Mouse (Mus musculus) intestine, embryonic 14.5 days (tissue): ENCODE measurements around the gene Mapkapk5. TPM values are rescaled to one million over a fixed set of nuclear protein-coding genes. Genes with fewer than 3 reads are reported as not detected.

ENCODE experiments used
- ATAC-seq: fragments of 200-750 bp; cut with Nextera tagmentation; replicated peaks from 2 replicates; pipeline ENCODE4 v1.8.0; 2017; ENCODE audit warnings: low read depth, moderate number of reproducible peaks, moderate TSS enrichment, moderate library complexity; ENCODE audit not compliant: low FRiP score, low TSS enrichment
- DNase-seq: peaks from one replicate; pipeline ENCODE4 v3.0.0-alpha.2; 2018; ENCODE audit warnings: low spot score
- H3K27ac ChIP-seq: fragments of 300-500 bp; sonication (generic); 2 replicates; pipeline ENCODE4 v1.5.1; 2014; ENCODE audit warnings: low read depth, mild to moderate bottlenecking, control low read depth
- H3K27me3 ChIP-seq: fragments of 300-500 bp; sonication (generic); replicated peaks from 2 replicates; pipeline ENCODE4 v1.6.1; 2014; ENCODE audit warnings: low read length, control low read depth; ENCODE audit not compliant: control insufficient read depth, insufficient read depth
- H3K36me3 ChIP-seq: fragments of 300-500 bp; sonication (generic); 2 replicates; pipeline ENCODE4 v1.6.1; 2014; ENCODE audit warnings: low read length, control low read depth; ENCODE audit not compliant: control insufficient read depth, insufficient read depth
- H3K4me1 ChIP-seq: fragments of 300-500 bp; sonication (generic); replicated peaks from 2 replicates; pipeline ENCODE4 v1.6.1; 2014; ENCODE audit warnings: low read length, control low read depth, mixed read lengths; ENCODE audit not compliant: control insufficient read depth, insufficient read depth
- H3K4me2 ChIP-seq: fragments of 300-500 bp; sonication (generic); 2 replicates; pipeline ENCODE4 v1.6.1; 2014; ENCODE audit warnings: low read length
- H3K4me3 ChIP-seq: fragments of 300-500 bp; sonication (generic); 2 replicates; pipeline ENCODE4 v1.5.1; 2014; ENCODE audit warnings: low read depth, low read length, control low read depth, mixed read lengths
- H3K9ac ChIP-seq: fragments of 300-500 bp; sonication (generic); 2 replicates; pipeline ENCODE4 v1.6.1; 2014; ENCODE audit warnings: mild to moderate bottlenecking, low read length
- H3K9me3 ChIP-seq: fragments of 300-500 bp; sonication (generic); 2 replicates; pipeline ENCODE4 v1.6.1; 2016; ENCODE audit warnings: low read length, control low read depth; ENCODE audit not compliant: control insufficient read depth
- WGBS: fragments of 180-500 bp; shearing (Covaris S2); extraction: QIAGEN DNeasy Blood & Tissue Kit; methylation state at CpG from one replicate; pipeline ENCODE4 v1.1.7; 2014; 5-methylcytosine and 5-hydroxymethylcytosine counted together
- polyA plus RNA-seq: library from polyadenylated mRNA; unstranded; fragments of >200 nt; fragmentation: Nextera tagmentation; extraction: Ambion mirVana; gene quantifications from 2 replicates; pipeline ENCODE4 v1.2.1, GENCODE M21; 2014

The Mapkapk5 gene
- polyA plus RNA-seq, 1 experiment from 2014 or later, result 48.8 TPM

GRCm38 (mm10) chr5:121570787-121571186, 25.1 kb upstream of the Mapkapk5 start:
- DNase-seq, result no peak
- no peak overlapping the region for H3K4me2 ChIP-seq
- WGBS, result 47% methylated on average over 1 of the region's 1 CpGs
- no peak overlapping the region for H3K27ac ChIP-seq
- H3K4me3 ChIP-seq, result no peak overlapping the region
- H3K9ac ChIP-seq, result no peak overlapping the region
- peaks cover 52% of the 10 kb centered on the region for H3K36me3 ChIP-seq
- H3K27me3 ChIP-seq, result no peaks in the 10 kb centered on the region
- no peaks in the 10 kb centered on the region for H3K9me3 ChIP-seq
- H3K4me1 ChIP-seq, result no peaks in the 10 kb centered on the region
- ATAC-seq, result no peak

GRCm38 (mm10) chr5:121569881-121570420, 24.2 kb upstream of the Mapkapk5 start:
- Histone ChIP-seq H3K4me3 (no peak overlapping the region), H3K27me3 (no peaks in the 10 kb centered on the region), H3K36me3 (peaks cover 47% of the 10 kb centered on the region), H3K4me2 (no peak overlapping the region), H3K9ac (no peak overlapping the region), H3K27ac (no peak overlapping the region), H3K4me1 (no peaks in the 10 kb centered on the region), H3K9me3 (no peaks in the 10 kb centered on the region)
- WGBS, result 67% methylated on average over 9 of the region's 9 CpGs
- DNase-seq (no peak), ATAC-seq (no peak)

- H3K27ac ChIP-seq, result no peak overlapping the region
- 0 out of 2 replicates have a peak, but pooled peaks have one; percentile 19 for ATAC-seq
Observed at GRCm38 (mm10) chr5:121566035-121566681, 20.5 kb upstream of the Mapkapk5 start.

GRCm38 (mm10) chr5:121564468-121564895, 18.8 kb upstream of the Mapkapk5 start:
- no peaks in the 10 kb centered on the region for H3K4me1 ChIP-seq
- no peaks in the 10 kb centered on the region for H3K27me3 ChIP-seq
- no peak; the same call in 1 of the 2 replicates for ATAC-seq
- H3K27ac ChIP-seq, result no peak overlapping the region
- H3K9ac ChIP-seq, result no peak overlapping the region
- DNase-seq, result peak; percentile 93
- 0 out of 2 replicates have a peak, but pooled peaks cover 12% of the 10 kb centered on the region for H3K36me3 ChIP-seq
- H3K4me2 ChIP-seq, result peak overlapping the region; percentile 29; the same call in 1 of the 2 replicates
- 13% methylated on average over 11 of the region's 11 CpGs for WGBS
- H3K9me3 ChIP-seq, result no peaks in the 10 kb centered on the region
- no peak overlapping the region for H3K4me3 ChIP-seq

More at GRCm38 (mm10) chr5:121566035-121566681, 20.5 kb upstream of the Mapkapk5 start:
- Histone ChIP-seq H3K36me3 (peaks cover 25% of the 10 kb centered on the region), H3K9ac (no peak overlapping the region), H3K4me1 (no peaks in the 10 kb centered on the region), H3K9me3 (no peaks in the 10 kb centered on the region), H3K4me2 (no peak overlapping the region), H3K4me3 (no peak overlapping the region), H3K27me3 (no peaks in the 10 kb centered on the region)
- WGBS, result 78% methylated on average over 16 of the region's 16 CpGs
- DNase-seq, result no peak

- H3K4me1 ChIP-seq, result no peaks in the 10 kb centered on the region
- WGBS, result 81% methylated on average over 3 of the region's 3 CpGs
- H3K36me3 ChIP-seq, result no peaks in the 10 kb centered on the region
- H3K27me3 ChIP-seq, result no peaks in the 10 kb centered on the region
- no peak for ATAC-seq
- H3K4me3 ChIP-seq, result no peak overlapping the region
- no peak for DNase-seq
- no peak overlapping the region for H3K9ac ChIP-seq
- H3K27ac ChIP-seq, result no peak overlapping the region
- no peaks in the 10 kb centered on the region for H3K9me3 ChIP-seq
- no peak overlapping the region for H3K4me2 ChIP-seq
Observed at GRCm38 (mm10) chr5:121562436-121562835, 16.7 kb upstream of the Mapkapk5 start.

- 87% methylated on average over 7 of the region's 7 CpGs for WGBS
- H3K4me2 ChIP-seq, result no peak overlapping the region
- H3K9ac ChIP-seq, result no peak overlapping the region
- H3K4me1 ChIP-seq, result peaks cover 6% of the 10 kb centered on the region
- H3K27ac ChIP-seq, result no peak overlapping the region
- no peaks in the 10 kb centered on the region for H3K27me3 ChIP-seq
- no peaks in the 10 kb centered on the region for H3K9me3 ChIP-seq
- ATAC-seq (no peak), DNase-seq (no peak)
- H3K36me3 ChIP-seq, result no peaks in the 10 kb centered on the region
- H3K4me3 ChIP-seq, result no peak overlapping the region
Observed at GRCm38 (mm10) chr5:121549196-121549595, 3.5 kb upstream of the Mapkapk5 start.

GRCm38 (mm10) chr5:121547084-121547483, 1.4 kb upstream of the Mapkapk5 start:
- H3K4me2 ChIP-seq, result no peak overlapping the region
- WGBS, result 91% methylated on average over 3 of the region's 3 CpGs
- no peak for DNase-seq

GRCm38 (mm10) chr5:121546530-121546895, 808 bp upstream of the Mapkapk5 start:
- ATAC-seq (peak; percentile 37; the same call in 1 of the 2 replicates), DNase-seq (peak; percentile 71)
- H3K9ac ChIP-seq, result peak overlapping the region; percentile 96
- H3K4me3 ChIP-seq, result peak overlapping the region; percentile 93
- no peaks in the 10 kb centered on the region for H3K36me3 ChIP-seq
- peak overlapping the region; percentile 54 for H3K4me2 ChIP-seq
- H3K4me1 ChIP-seq, result peaks cover 13% of the 10 kb centered on the region
- H3K27ac ChIP-seq, result peak overlapping the region; percentile 97; the same call in 1 of the 2 replicates
- no peaks in the 10 kb centered on the region for H3K27me3 ChIP-seq
- H3K9me3 ChIP-seq, result no peaks in the 10 kb centered on the region
- 28% methylated on average over 6 of the region's 6 CpGs for WGBS

More at GRCm38 (mm10) chr5:121547084-121547483, 1.4 kb upstream of the Mapkapk5 start:
- no peak overlapping the region for H3K9ac ChIP-seq
- ATAC-seq, result no peak
- no peak overlapping the region for H3K27ac ChIP-seq
- no peak overlapping the region for H3K4me3 ChIP-seq
- no peaks in the 10 kb centered on the region for H3K9me3 ChIP-seq
- H3K36me3 ChIP-seq, result no peaks in the 10 kb centered on the region
- H3K27me3 ChIP-seq, result no peaks in the 10 kb centered on the region
- peaks cover 13% of the 10 kb centered on the region for H3K4me1 ChIP-seq
